Mouse (Mus musculus) MEL (cell line): Measurements from ENCODE around the gene Lcn2.

ENCODE experiments used
- CTCF ChIP-seq, 3 experiments: IDR thresholded peaks in 2 of 3; conservative IDR thresholded peaks in 1 of 3; 2 replicates each; pipeline ENCODE4 v1.5.1; 2011 to 2012; ENCODE audit warnings: low read length in 3 of 3, low read depth in 2 of 3, mild to moderate bottlenecking in 2 of 3, improper control_type of control experiment in 1 of 3, inconsistent platforms in 1 of 3, mixed read lengths in 1 of 3, moderate library complexity in 1 of 3; ENCODE audit not compliant: control insufficient read depth in 1 of 3, insufficient read depth in 1 of 3, poor library complexity in 1 of 3, severe bottlenecking in 1 of 3
- POLR2A ChIP-seq, 2 experiments: IDR thresholded peaks; 2 replicates each; pipeline ENCODE4 v1.6.1; 2011 to 2012; ENCODE audit warnings: low read length in 2 of 2, mild to moderate bottlenecking in 2 of 2, control low read depth in 1 of 2, improper control_type of control experiment in 1 of 2, low read depth in 1 of 2, moderate library complexity in 1 of 2; ENCODE audit not compliant: control insufficient read depth in 1 of 2, insufficient read depth in 1 of 2, poor library complexity in 1 of 2

GRCm38 (mm10) chr2:32339912-32340642, 48.0 kb downstream of the Lcn2 start:
- TF ChIP-seq CTCF (IDR thresholded peaks at IDR 0.05 in 2 of 3, conservative IDR thresholded peaks at IDR 0.05 in 1 of 3; ENCODE audit: control insufficient read depth in 1 of 3, insufficient read depth in 1 of 3, low read depth in 2 of 3, low read length in 3 of 3, poor library complexity in 1 of 3, severe bottlenecking in 1 of 3), result no peak
- no peak for TF ChIP-seq POLR2A (IDR thresholded peaks at IDR 0.05; ENCODE audit: control insufficient read depth in 1 of 2, insufficient read depth in 1 of 2, low read depth in 1 of 2, low read length in 2 of 2, poor library complexity in 1 of 2)
